Mouse (Mus musculus): ENCODE results near the gene Exoc5. TPM values are rescaled to one million over a fixed set of nuclear protein-coding genes. Genes with fewer than 3 reads are reported as not detected.
"Not testable (repeated sequence)": the region's sequence is repeated elsewhere in the genome, so short reads cannot be mapped to it uniquely, and the experiment has no call there.

Exoc5 gene
- total RNA-seq (2014; rRNA removed) (17.7 and 20.5 TPM in 2 replicates), polyA plus RNA-seq (2012; rRNA removed) (2.6 and 3.4 TPM in 2 replicates)

DNA sequence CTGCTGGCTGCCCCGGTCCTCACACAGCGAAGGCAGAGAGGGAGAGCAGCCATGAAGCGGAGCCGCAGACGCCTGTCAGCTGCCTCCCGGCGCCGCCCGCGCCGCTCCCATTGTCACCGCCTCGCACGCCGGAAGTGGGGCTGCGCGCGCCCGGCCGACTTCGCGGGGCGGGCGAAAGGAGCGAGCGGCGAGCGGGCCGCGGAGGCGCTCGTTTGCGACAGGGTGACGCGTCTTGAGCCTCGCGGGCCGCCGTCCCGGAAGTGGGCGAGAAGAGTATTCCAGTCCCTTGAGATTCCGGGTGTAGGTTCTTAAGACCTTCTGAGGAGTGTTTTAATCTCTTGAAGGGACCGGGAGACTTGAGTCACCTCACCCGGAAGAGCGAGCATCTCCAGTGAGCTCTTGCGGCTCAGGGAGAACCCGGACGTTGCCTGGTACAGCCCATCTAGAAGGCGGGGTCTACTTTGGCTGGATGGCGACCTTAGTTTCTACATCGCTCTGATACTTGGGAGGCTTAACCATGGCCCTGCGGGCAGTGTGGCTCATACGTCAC lies at the start of gene Exoc5:
Exoc5 (minus strand) TSS at position 380 of the 550 bp plus-strand sequence.
- Histone ChIP-seq H3K79me2 (ENCODE audit: control insufficient read depth, insufficient read depth, low read length) (peaks cover 9% of the 10 kb centered on the region; the same call in 1 of the 2 replicates), H3K4me3 (ENCODE audit: insufficient read depth, low read depth, low read length) (peak within 1 kb of the TSS; percentile 99), H3K27ac (replicated peaks; ENCODE audit: insufficient read depth, low read depth, low read length) (peak within 1 kb of the TSS; percentile 97), H3K36me3 (ENCODE audit: control insufficient read depth, insufficient read depth, low read length) (no peaks in the 10 kb centered on the region), H3K9ac (ENCODE audit: low read depth, low read length) (peak within 1 kb of the TSS; percentile 100), H3K27me3 (ENCODE audit: control insufficient read depth, insufficient read depth, low read length) (no peaks in the 10 kb centered on the region), H3K4me1 (ENCODE audit: control insufficient read depth, insufficient read depth, low read length) (peaks cover 2% of the 10 kb centered on the region; the same call in 1 of the 2 replicates)
- peak; percentile 77 for TF ChIP-seq POLR2A (IDR thresholded peaks at IDR 0.05; ENCODE audit: extremely low read depth, insufficient read depth, low read length)
- no peak for TF ChIP-seq CTCF (IDR thresholded peaks at IDR 0.05; ENCODE audit: low read depth, low read length)
- under 1% methylated on average over 53 of the region's 53 CpGs for whole genome bisulfite sequencing
- peak; percentile 83 for DNase-seq (ENCODE audit: extremely low read depth, low read depth, low spot score)

DNA sequence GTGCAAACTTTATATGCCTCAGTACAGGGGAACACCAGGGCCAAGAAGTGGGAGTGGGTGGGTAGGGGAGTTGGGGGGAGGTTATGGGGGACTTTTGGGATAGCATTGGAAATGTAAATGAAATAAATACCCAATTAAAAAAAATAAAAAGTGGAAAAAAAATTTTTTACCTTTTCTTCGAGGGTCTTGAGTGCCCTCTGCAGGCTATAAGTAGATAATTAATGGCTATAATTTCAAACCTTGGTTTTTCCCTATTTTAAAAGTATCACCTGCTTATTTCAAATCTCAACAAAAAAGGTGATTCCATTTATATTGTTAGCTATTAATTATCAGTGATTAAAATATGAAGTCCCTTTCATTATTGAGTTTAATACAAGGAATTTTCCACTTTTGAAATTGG lies 25.3 kb upstream of the Exoc5 start:
- H3K27ac ChIP-seq (replicated peaks; ENCODE audit: insufficient read depth, low read depth, low read length); H3K79me2 ChIP-seq (ENCODE audit: control insufficient read depth, insufficient read depth, low read length); H3K4me1 ChIP-seq (ENCODE audit: control insufficient read depth, insufficient read depth, low read length); DNase-seq (ENCODE audit: extremely low read depth, low read depth, low spot score); H3K9ac ChIP-seq (ENCODE audit: low read depth, low read length); H3K36me3 ChIP-seq (ENCODE audit: control insufficient read depth, insufficient read depth, low read length); H3K27me3 ChIP-seq (ENCODE audit: control insufficient read depth, insufficient read depth, low read length); H3K4me3 ChIP-seq (ENCODE audit: insufficient read depth, low read depth, low read length): not testable (repeated sequence)
- 48% methylated on average over 1 of the region's 1 CpGs for WGBS

DNA sequence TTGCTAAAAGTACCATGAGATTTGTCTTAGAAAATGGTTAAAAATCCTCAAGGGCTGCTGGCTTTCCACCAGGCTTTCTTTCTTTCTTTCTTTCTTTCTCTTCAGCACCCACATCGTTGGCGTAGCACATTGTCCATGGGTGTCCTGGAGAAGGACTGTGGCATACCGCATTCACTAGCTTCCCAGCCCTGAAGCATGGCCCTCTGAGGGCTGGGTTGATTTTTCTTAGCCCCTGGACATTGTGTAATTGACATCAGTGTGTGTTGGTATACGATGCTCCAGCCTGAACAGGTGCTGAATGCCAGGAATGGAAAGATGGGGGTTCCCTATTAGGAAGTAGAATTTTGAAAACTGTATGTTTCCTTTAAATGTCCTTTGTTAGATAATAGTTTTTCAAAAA lies 24.8 kb upstream of the Exoc5 start:
- H3K36me3 ChIP-seq (ENCODE audit: control insufficient read depth, insufficient read depth, low read length), result peaks cover 8% of the 10 kb centered on the region
- 95% methylated on average over 4 of the region's 4 CpGs for WGBS
- TF ChIP-seq CTCF (IDR thresholded peaks at IDR 0.05; ENCODE audit: low read depth, low read length) (no peak), POLR2A (IDR thresholded peaks at IDR 0.05; ENCODE audit: extremely low read depth, insufficient read depth, low read length) (no peak)

DNA sequence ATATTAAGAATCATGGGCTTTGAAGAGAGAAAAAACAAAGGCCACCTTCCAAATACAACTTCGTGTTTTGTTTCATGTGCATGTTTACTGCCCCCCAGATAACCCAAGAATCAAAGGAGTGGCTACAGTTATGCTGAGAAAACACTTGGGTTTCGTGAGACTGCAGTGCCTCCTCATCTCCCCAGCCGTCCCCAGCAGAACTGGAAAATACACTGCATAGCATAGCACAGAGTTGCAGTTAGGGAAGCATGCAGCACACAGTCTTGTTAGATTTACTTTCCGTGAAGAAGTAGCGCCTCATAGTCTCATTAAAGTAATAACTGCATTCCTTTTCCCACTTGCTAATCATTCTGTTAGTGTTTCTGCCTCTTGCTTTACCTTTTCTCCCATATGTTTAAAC lies 23.6 kb upstream of the Exoc5 start:
- 79% methylated on average over 5 of the region's 5 CpGs for WGBS
- Histone ChIP-seq H3K36me3 (ENCODE audit: control insufficient read depth, insufficient read depth, low read length) (peaks cover 11% of the 10 kb centered on the region), H3K4me3 (ENCODE audit: insufficient read depth, low read depth, low read length) (no peak overlapping the region), H3K27ac (replicated peaks; ENCODE audit: insufficient read depth, low read depth, low read length) (no peak overlapping the region), H3K4me1 (ENCODE audit: control insufficient read depth, insufficient read depth, low read length) (0 out of 2 replicates have a peak, but pooled peaks cover 2% of the 10 kb centered on the region), H3K9ac (ENCODE audit: low read depth, low read length) (no peak overlapping the region), H3K27me3 (ENCODE audit: control insufficient read depth, insufficient read depth, low read length) (no peaks in the 10 kb centered on the region), H3K79me2 (ENCODE audit: control insufficient read depth, insufficient read depth, low read length) (no peaks in the 10 kb centered on the region)
- DNase-seq (ENCODE audit: extremely low read depth, low read depth, low spot score), result no peak
- TF ChIP-seq CTCF (IDR thresholded peaks at IDR 0.05; ENCODE audit: low read depth, low read length) (no peak), POLR2A (IDR thresholded peaks at IDR 0.05; ENCODE audit: extremely low read depth, insufficient read depth, low read length) (no peak)

More for the DNA sequence above, 24.8 kb upstream of the Exoc5 start:
- H3K79me2 ChIP-seq (ENCODE audit: control insufficient read depth, insufficient read depth, low read length), result no peaks in the 10 kb centered on the region
- no peaks in the 10 kb centered on the region for H3K27me3 ChIP-seq (ENCODE audit: control insufficient read depth, insufficient read depth, low read length)
- H3K4me1 ChIP-seq (ENCODE audit: control insufficient read depth, insufficient read depth, low read length), result 0 out of 2 replicates have a peak, but pooled peaks cover 2% of the 10 kb centered on the region
- DNase-seq (ENCODE audit: extremely low read depth, low read depth, low spot score), result no peak
- H3K27ac ChIP-seq (replicated peaks; ENCODE audit: insufficient read depth, low read depth, low read length), result no peak overlapping the region
- no peak overlapping the region for H3K9ac ChIP-seq (ENCODE audit: low read depth, low read length)
- no peak overlapping the region for H3K4me3 ChIP-seq (ENCODE audit: insufficient read depth, low read depth, low read length)

DNA sequence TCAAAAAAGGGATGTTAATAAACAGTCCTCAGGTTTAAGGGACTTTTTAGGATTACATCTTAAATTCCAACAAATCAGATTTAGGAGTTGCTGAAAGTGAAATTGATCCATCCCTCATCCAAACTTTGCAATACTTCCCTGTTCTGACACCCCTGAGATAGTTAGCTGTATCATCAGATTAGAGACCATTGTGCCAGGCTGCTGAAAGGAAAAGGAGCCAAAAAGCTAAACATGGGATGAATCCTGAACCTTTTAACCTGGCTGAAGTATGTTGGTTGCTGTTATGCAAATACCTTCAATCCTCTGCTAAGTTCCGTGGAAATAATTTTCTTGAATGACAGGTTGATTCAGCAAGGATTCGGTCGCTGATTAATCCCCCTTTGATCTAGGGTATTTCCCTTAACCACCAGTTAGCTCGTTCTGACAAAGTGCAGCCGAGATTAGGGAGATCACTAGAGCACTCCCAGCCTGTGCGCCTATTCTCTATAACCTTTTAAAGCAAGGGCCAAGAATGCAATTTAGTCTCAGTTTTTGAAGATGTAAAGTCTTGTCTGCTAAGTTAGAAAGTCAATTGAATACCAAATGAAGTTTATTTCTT lies 23.1 kb upstream of the Exoc5 start:
- no peak for DNase-seq (ENCODE audit: extremely low read depth, low read depth, low spot score)

More for the DNA sequence above, 23.1 kb upstream of the Exoc5 start:
- Histone ChIP-seq H3K36me3 (ENCODE audit: control insufficient read depth, insufficient read depth, low read length) (peaks cover 14% of the 10 kb centered on the region), H3K4me3 (ENCODE audit: insufficient read depth, low read depth, low read length) (no peak overlapping the region), H3K27me3 (ENCODE audit: control insufficient read depth, insufficient read depth, low read length) (no peaks in the 10 kb centered on the region), H3K9ac (ENCODE audit: low read depth, low read length) (no peak overlapping the region), H3K79me2 (ENCODE audit: control insufficient read depth, insufficient read depth, low read length) (no peaks in the 10 kb centered on the region), H3K4me1 (ENCODE audit: control insufficient read depth, insufficient read depth, low read length) (0 out of 2 replicates have a peak, but pooled peaks cover 2% of the 10 kb centered on the region), H3K27ac (replicated peaks; ENCODE audit: insufficient read depth, low read depth, low read length) (no peak overlapping the region)
- TF ChIP-seq POLR2A (IDR thresholded peaks at IDR 0.05; ENCODE audit: extremely low read depth, insufficient read depth, low read length), result no peak
- TF ChIP-seq CTCF (IDR thresholded peaks at IDR 0.05; ENCODE audit: low read depth, low read length), result no peak
- 77% methylated on average over 6 of the region's 6 CpGs for WGBS
